Mouse (Mus musculus) embryonic facial prominence, embryonic 13.5 days (tissue): Measurements from ENCODE around the gene Itga3. TPM values are rescaled to one million over a fixed set of nuclear protein-coding genes. Genes with fewer than 3 reads are reported as not detected.

Experiments
- ATAC-seq: fragments of 200-750 bp; cut with Nextera tagmentation; 2 replicates; pipeline ENCODE4 v1.8.0; 2017; ENCODE audit warnings: low read depth; ENCODE audit not compliant: insufficient number of reproducible peaks, insufficient read depth, low FRiP score, low TSS enrichment
- H3K27ac ChIP-seq: fragments of 300-500 bp; sonication (generic); 2 replicates; pipeline ENCODE4 v1.5.1; 2015; ENCODE audit warnings: moderate library complexity, mild to moderate bottlenecking, inconsistent platforms
- H3K27me3 ChIP-seq: fragments of 300-500 bp; sonication (generic); 2 replicates; pipeline ENCODE4 v1.6.1; 2015; ENCODE audit warnings: mild to moderate bottlenecking, inconsistent platforms
- H3K36me3 ChIP-seq: fragments of 300-500 bp; sonication (generic); 2 replicates; pipeline ENCODE4 v1.6.1; 2015; ENCODE audit warnings: mild to moderate bottlenecking, inconsistent platforms
- H3K4me1 ChIP-seq: fragments of 300-500 bp; sonication (generic); 2 replicates; pipeline ENCODE4 v1.6.1; 2015; ENCODE audit warnings: inconsistent platforms
- H3K4me2 ChIP-seq: fragments of 300-500 bp; sonication (generic); 2 replicates; pipeline ENCODE4 v1.6.1; 2015; ENCODE audit warnings: moderate library complexity, mild to moderate bottlenecking, inconsistent platforms
- H3K4me3 ChIP-seq: fragments of 300-500 bp; sonication (generic); 2 replicates; pipeline ENCODE4 v1.5.1; 2015; ENCODE audit warnings: mild to moderate bottlenecking, inconsistent platforms
- H3K9ac ChIP-seq: fragments of 300-500 bp; sonication (generic); 2 replicates; pipeline ENCODE4 v1.6.1; 2015; ENCODE audit warnings: mild to moderate bottlenecking, inconsistent platforms
- H3K9me3 ChIP-seq: fragments of 300-500 bp; sonication (generic); 2 replicates; pipeline ENCODE4 v1.6.1; 2016; ENCODE audit warnings: inconsistent platforms
- WGBS: fragments of 180-500 bp; shearing (Covaris S2); methylation state at CpG from one replicate; pipeline ENCODE4 v1.1.7; 2015; ENCODE audit warnings: mixed read lengths; 5-methylcytosine and 5-hydroxymethylcytosine counted together
- polyA plus RNA-seq: library from polyadenylated mRNA; unstranded; fragments of >200 nt; fragmentation: Nextera tagmentation; extraction: Ambion mirVana; gene quantifications from 2 replicates; pipeline ENCODE4 v1.2.1, GENCODE M21; 2015

The Itga3 gene
- polyA plus RNA-seq: 7.0 and 9.2 TPM in 2 replicates

- Histone ChIP-seq H3K27me3 (peaks cover 68% of the 10 kb centered on the region), H3K4me1 (peaks cover 59% of the 10 kb centered on the region), H3K27ac (peak within 1 kb of the TSS; percentile 56; the same call in 1 of the 2 replicates), H3K4me3 (peak within 1 kb of the TSS; percentile 64), H3K9ac (peak within 1 kb of the TSS; percentile 78), H3K36me3 (no peaks in the 10 kb centered on the region), H3K4me2 (peak within 1 kb of the TSS; percentile 98), H3K9me3 (no peaks in the 10 kb centered on the region)
- 0% methylated on average over 44 of the region's 51 CpGs for WGBS
- peak; percentile 72 for ATAC-seq
Measured at GRCm38 (mm10) chr11:95076536-95077111, at the start of gene Itga3. Itga3 (minus strand) TSS chr11:95076801.

GRCm38 (mm10) chr11:95125366-95125948, 48.9 kb upstream of the Itga3 start:
- H3K27ac ChIP-seq: peak overlapping the region; percentile 34; the same call in 1 of the 2 replicates
- H3K9ac ChIP-seq: no peak overlapping the region
- H3K4me3 ChIP-seq: no peak overlapping the region
- H3K4me1 ChIP-seq: peaks cover 50% of the 10 kb centered on the region
- ATAC-seq: peak; percentile 27; the same call in 1 of the 2 replicates
- peaks cover 8% of the 10 kb centered on the region; the same call in 1 of the 2 replicates for H3K36me3 ChIP-seq
- H3K27me3 ChIP-seq: peaks cover 73% of the 10 kb centered on the region
- WGBS: 25% methylated on average over 7 of the region's 7 CpGs
- H3K4me2 ChIP-seq: peak overlapping the region; percentile 27
- no peaks in the 10 kb centered on the region for H3K9me3 ChIP-seq

GRCm38 (mm10) chr11:95122100-95122489, 45.5 kb upstream of the Itga3 start:
- H3K9me3 ChIP-seq: no peaks in the 10 kb centered on the region
- H3K4me1 ChIP-seq: peaks cover 62% of the 10 kb centered on the region
- peaks cover 87% of the 10 kb centered on the region for H3K27me3 ChIP-seq
- peak overlapping the region; percentile 75 for H3K4me2 ChIP-seq
- H3K4me3 ChIP-seq: peak overlapping the region; percentile 59
- no peak overlapping the region for H3K27ac ChIP-seq
- H3K36me3 ChIP-seq: peaks cover 8% of the 10 kb centered on the region; the same call in 1 of the 2 replicates
- peak overlapping the region; percentile 72 for H3K9ac ChIP-seq
- 34% methylated on average over 6 of the region's 6 CpGs for WGBS
- no peak for ATAC-seq

GRCm38 (mm10) chr11:95121161-95122099, 44.8 kb upstream of the Itga3 start:
- H3K4me3 ChIP-seq: peak overlapping the region; percentile 59
- no peak for ATAC-seq
- peak overlapping the region; percentile 75 for H3K4me2 ChIP-seq
- H3K27ac ChIP-seq: peak overlapping the region; percentile 45; the same call in 1 of the 2 replicates
- peaks cover 88% of the 10 kb centered on the region for H3K27me3 ChIP-seq
- peaks cover 8% of the 10 kb centered on the region; the same call in 1 of the 2 replicates for H3K36me3 ChIP-seq
- WGBS: under 1% methylated on average over 59 of the region's 63 CpGs
- peak overlapping the region; percentile 72 for H3K9ac ChIP-seq
- peaks cover 55% of the 10 kb centered on the region for H3K4me1 ChIP-seq
- H3K9me3 ChIP-seq: no peaks in the 10 kb centered on the region

- peak overlapping the region; percentile 59 for H3K4me3 ChIP-seq
- H3K4me1 ChIP-seq: peaks cover 47% of the 10 kb centered on the region
- peaks cover 85% of the 10 kb centered on the region for H3K27me3 ChIP-seq
- no peak for ATAC-seq
- H3K9me3 ChIP-seq: no peaks in the 10 kb centered on the region
- H3K27ac ChIP-seq: peak overlapping the region; percentile 60
- H3K36me3 ChIP-seq: peaks cover 8% of the 10 kb centered on the region; the same call in 1 of the 2 replicates
- WGBS: under 1% methylated on average over 21 of the region's 21 CpGs
- H3K9ac ChIP-seq: peak overlapping the region; percentile 72
- peak overlapping the region; percentile 75 for H3K4me2 ChIP-seq
Measured at GRCm38 (mm10) chr11:95120633-95121020, 44.0 kb upstream of the Itga3 start.

- no peak for ATAC-seq
- Histone ChIP-seq H3K36me3 (peaks cover 8% of the 10 kb centered on the region; the same call in 1 of the 2 replicates), H3K9ac (peak within 1 kb of the TSS; percentile 72), H3K4me1 (peaks cover 42% of the 10 kb centered on the region), H3K4me3 (peak within 1 kb of the TSS; percentile 59), H3K27ac (peak within 1 kb of the TSS; percentile 60), H3K9me3 (no peaks in the 10 kb centered on the region), H3K4me2 (peak within 1 kb of the TSS; percentile 75), H3K27me3 (peaks cover 79% of the 10 kb centered on the region)
- under 1% methylated on average over 54 of the region's 55 CpGs for WGBS
Measured at GRCm38 (mm10) chr11:95119990-95120632, 43.5 kb upstream of the Itga3 start, which contains the start of gene Dlx3. Dlx3 (plus strand) TSS chr11:95120119.

DNA sequence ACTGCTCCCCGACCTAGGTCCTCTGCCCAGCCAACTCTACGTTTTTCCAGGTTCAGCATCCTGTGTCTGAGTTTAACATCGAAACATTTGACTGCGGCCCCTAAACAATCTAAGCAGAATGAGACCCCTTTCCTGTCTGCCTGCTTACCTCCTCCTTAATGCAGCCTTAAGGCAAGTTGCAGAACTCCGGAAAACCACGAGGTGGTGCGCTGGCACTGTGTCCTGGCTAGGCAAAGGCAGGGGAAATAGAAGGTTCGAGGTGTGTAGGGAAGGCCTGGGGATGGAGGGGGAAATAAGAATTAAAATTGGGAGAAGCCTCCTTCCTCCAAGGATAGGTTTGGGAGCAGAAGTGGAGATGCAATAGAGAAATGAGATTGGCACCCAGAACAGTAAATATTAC, 41.9 kb upstream of the Itga3 start:
- 0 out of 2 replicates have a peak, but pooled peaks cover 1% of the 10 kb centered on the region for H3K36me3 ChIP-seq
- H3K4me2 ChIP-seq: peak overlapping the region; percentile 48
- WGBS: 1% methylated on average over 8 of the region's 8 CpGs
- peak overlapping the region; percentile 49; the same call in 1 of the 2 replicates for H3K9ac ChIP-seq
- peaks cover 64% of the 10 kb centered on the region for H3K27me3 ChIP-seq
- H3K4me3 ChIP-seq: no peak overlapping the region
- no peak overlapping the region for H3K27ac ChIP-seq
- H3K9me3 ChIP-seq: no peaks in the 10 kb centered on the region
- H3K4me1 ChIP-seq: peaks cover 41% of the 10 kb centered on the region
- no peak for ATAC-seq

GRCm38 (mm10) chr11:95117030-95117429, 40.4 kb upstream of the Itga3 start:
- WGBS: under 1% methylated on average over 6 of the region's 6 CpGs
- H3K27me3 ChIP-seq: peaks cover 49% of the 10 kb centered on the region
- no peak overlapping the region for H3K9ac ChIP-seq
- no peaks in the 10 kb centered on the region for H3K9me3 ChIP-seq
- no peak for ATAC-seq
- H3K4me3 ChIP-seq: no peak overlapping the region
- H3K27ac ChIP-seq: no peak overlapping the region
- no peaks in the 10 kb centered on the region for H3K36me3 ChIP-seq
- peaks cover 32% of the 10 kb centered on the region for H3K4me1 ChIP-seq
- H3K4me2 ChIP-seq: no peak overlapping the region

- Histone ChIP-seq H3K4me3 (no peak overlapping the region), H3K36me3 (no peaks in the 10 kb centered on the region), H3K9ac (no peak overlapping the region), H3K27ac (no peak overlapping the region), H3K4me1 (peaks cover 21% of the 10 kb centered on the region), H3K9me3 (no peaks in the 10 kb centered on the region), H3K27me3 (peaks cover 12% of the 10 kb centered on the region), H3K4me2 (no peak overlapping the region)
- ATAC-seq: no peak
- 87% methylated on average over 7 of the region's 7 CpGs for WGBS
Measured at GRCm38 (mm10) chr11:95110081-95110480, 33.5 kb upstream of the Itga3 start.

DNA sequence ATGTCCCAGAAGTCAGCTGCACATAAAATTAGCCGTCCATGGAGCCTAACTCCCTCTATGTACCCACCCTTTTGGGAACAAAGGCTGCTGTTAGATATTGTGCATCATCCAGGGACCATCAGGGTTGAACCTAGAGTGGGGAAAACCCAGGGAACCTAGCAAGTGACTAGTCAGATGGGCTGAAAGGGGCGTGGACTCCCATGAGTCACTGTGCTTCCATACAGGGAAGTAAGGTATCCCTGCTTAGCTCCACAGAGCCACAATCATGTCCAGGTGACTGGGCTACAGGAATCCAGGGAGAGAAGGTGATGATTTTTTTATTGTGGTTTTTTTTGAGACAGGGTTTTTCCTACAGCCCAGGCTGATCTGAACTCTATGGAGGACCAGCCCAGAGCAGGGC, 32.4 kb upstream of the Itga3 start:
- WGBS: 77% methylated on average over 2 of the region's 2 CpGs
- ATAC-seq: no peak
- H3K9me3 ChIP-seq: no peaks in the 10 kb centered on the region

More for the DNA sequence above, 32.4 kb upstream of the Itga3 start:
- H3K27ac ChIP-seq: no peak overlapping the region
- H3K9ac ChIP-seq: no peak overlapping the region
- H3K27me3 ChIP-seq: peaks cover 12% of the 10 kb centered on the region
- no peak overlapping the region for H3K4me2 ChIP-seq
- no peaks in the 10 kb centered on the region for H3K36me3 ChIP-seq
- peaks cover 22% of the 10 kb centered on the region for H3K4me1 ChIP-seq
- H3K4me3 ChIP-seq: no peak overlapping the region
